Mouse (Mus musculus): ENCODE data around the gene Kif3c. TPM values are rescaled to one million over a fixed set of nuclear protein-coding genes. Genes with fewer than 3 reads are reported as not detected.

Kif3c gene
- polyA plus RNA-seq, 1 experiment: 2.1 TPM

DNA sequence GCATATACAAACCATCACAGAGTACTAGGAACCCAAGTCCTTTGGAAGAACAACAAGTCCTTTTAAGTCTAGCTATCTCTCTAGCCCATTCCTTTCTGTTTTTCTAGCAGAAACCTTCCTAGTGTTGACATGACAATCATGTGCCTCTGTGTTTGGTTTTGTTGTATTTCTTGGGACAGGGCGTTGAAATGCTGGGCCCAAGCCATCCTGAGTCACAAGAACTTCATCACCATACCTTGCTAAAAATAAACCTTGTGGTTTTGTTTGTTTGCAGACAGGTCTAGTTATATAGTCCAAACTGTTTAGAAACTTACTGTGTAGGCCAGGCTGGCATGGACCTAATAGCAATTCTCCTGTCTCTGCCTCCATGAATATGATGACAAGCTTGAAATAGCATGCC, 57.9 kb downstream of the Kif3c start:
- Histone ChIP-seq H3K4me1 (ENCODE audit: control insufficient read depth, insufficient read depth, insufficient read length, low read length) (peaks cover 3% of the 10 kb centered on the region; the same call in 1 of the 2 replicates), H3K27me3 (ENCODE audit: control insufficient read depth, insufficient read depth, low read length) (no peaks in the 10 kb centered on the region), H3K4me3 (ENCODE audit: low read depth, low read length) (no peak overlapping the region), H3K36me3 (ENCODE audit: control insufficient read depth, insufficient read depth, low read length) (no peaks in the 10 kb centered on the region), H3K27ac (ENCODE audit: insufficient read depth, low read depth, low read length) (no peak overlapping the region)
- no peak for TF ChIP-seq POLR2A (IDR thresholded peaks at IDR 0.05; ENCODE audit: low read depth, low read length)
- TF ChIP-seq CTCF (IDR thresholded peaks at IDR 0.05; ENCODE audit: extremely low read depth, insufficient read length, insufficient replicate concordance, low read depth, low read length): no peak
- WGBS: 82% methylated on average over 1 of the region's 1 CpGs

DNA sequence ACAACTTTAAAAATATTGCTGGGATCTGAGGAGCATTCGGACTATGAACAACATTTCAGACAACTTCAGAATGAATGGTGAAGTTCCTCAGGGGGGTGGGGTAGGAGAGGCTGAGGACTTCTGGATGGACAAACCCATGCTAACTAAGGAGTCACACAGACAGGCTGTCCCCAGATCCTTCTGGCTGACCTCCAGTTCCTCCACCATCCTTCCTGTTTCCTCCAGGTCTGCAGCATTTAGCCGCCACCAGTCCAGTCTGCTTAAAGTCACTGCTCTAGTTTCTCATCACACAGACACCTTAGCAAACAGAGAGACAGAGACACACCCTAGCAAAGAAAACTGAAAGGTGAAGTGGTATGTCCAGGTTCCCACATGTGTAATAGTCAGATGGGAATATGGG, 59.2 kb downstream of the Kif3c start:
- Histone ChIP-seq H3K4me1 (ENCODE audit: control insufficient read depth, insufficient read depth, insufficient read length, low read length) (peaks cover 3% of the 10 kb centered on the region; the same call in 1 of the 2 replicates), H3K27ac (ENCODE audit: insufficient read depth, low read depth, low read length) (no peak overlapping the region), H3K36me3 (ENCODE audit: control insufficient read depth, insufficient read depth, low read length) (no peaks in the 10 kb centered on the region; the same call in 1 of the 2 replicates), H3K4me3 (ENCODE audit: low read depth, low read length) (no peak overlapping the region), H3K27me3 (ENCODE audit: control insufficient read depth, insufficient read depth, low read length) (no peaks in the 10 kb centered on the region)
- TF ChIP-seq CTCF (IDR thresholded peaks at IDR 0.05; ENCODE audit: extremely low read depth, insufficient read length, insufficient replicate concordance, low read depth, low read length) (no peak), POLR2A (IDR thresholded peaks at IDR 0.05; ENCODE audit: low read depth, low read length) (no peak)
- 76% methylated on average over 2 of the region's 2 CpGs for WGBS

DNA sequence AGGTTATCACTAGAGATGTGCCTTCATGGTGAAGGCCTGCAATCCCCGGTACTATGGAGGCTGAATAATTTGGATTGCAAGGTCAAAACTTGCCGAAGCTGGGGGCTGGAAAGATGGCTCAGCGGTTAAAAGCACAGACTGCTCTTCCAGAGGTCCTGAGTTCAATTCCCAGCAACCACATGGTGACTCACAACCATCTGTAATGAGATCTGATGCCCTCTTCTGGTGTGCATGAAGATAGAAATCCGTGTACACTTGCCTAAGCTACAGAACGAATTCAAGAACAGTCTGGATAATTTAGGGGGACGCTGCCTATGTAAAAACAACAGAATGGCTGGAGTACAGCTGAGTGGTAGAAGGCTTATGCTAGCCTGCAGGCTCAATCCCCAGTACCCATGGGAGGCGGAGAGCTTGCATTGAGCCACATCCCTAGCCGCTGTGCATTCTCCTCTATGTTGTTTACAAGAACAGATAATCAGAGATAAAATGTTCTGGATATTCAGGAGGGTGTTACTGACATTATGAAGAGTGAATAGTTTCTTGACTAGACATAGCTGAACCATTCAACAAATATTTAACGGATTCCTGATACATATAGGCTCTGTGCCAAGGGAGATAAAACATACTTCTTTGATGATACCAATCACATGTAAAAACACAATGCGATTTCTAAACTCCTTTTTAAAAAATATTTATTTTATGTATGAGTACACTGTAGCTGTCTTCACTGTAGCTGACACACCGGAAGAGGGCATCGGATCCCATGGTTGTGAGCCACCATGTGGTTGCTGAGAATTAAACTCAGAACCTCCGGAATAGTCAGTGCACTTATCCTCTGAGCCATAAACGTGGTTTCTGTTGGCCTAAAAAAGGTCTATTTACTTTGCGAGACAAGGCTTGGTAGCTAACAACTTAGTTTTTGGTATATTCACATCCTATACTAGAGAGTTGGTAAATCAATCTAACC, 60.7 kb downstream of the Kif3c start:
- WGBS: 28% methylated on average over 15 of the region's 15 CpGs
- Histone ChIP-seq H3K27me3 (ENCODE audit: control insufficient read depth, insufficient read depth, low read length) (no peaks in the 10 kb centered on the region), H3K27ac (ENCODE audit: insufficient read depth, low read depth, low read length) (peak overlapping the region; percentile 80; the same call in 1 of the 2 replicates), H3K4me1 (ENCODE audit: control insufficient read depth, insufficient read depth, insufficient read length, low read length) (peaks cover 4% of the 10 kb centered on the region; the same call in 1 of the 2 replicates), H3K36me3 (ENCODE audit: control insufficient read depth, insufficient read depth, low read length) (no peaks in the 10 kb centered on the region; the same call in 1 of the 2 replicates), H3K4me3 (ENCODE audit: low read depth, low read length) (peak overlapping the region; percentile 25; the same call in 1 of the 2 replicates)
- TF ChIP-seq CTCF (IDR thresholded peaks at IDR 0.05; ENCODE audit: extremely low read depth, insufficient read length, insufficient replicate concordance, low read depth, low read length): no peak
- TF ChIP-seq POLR2A (IDR thresholded peaks at IDR 0.05; ENCODE audit: low read depth, low read length): no peak

DNA sequence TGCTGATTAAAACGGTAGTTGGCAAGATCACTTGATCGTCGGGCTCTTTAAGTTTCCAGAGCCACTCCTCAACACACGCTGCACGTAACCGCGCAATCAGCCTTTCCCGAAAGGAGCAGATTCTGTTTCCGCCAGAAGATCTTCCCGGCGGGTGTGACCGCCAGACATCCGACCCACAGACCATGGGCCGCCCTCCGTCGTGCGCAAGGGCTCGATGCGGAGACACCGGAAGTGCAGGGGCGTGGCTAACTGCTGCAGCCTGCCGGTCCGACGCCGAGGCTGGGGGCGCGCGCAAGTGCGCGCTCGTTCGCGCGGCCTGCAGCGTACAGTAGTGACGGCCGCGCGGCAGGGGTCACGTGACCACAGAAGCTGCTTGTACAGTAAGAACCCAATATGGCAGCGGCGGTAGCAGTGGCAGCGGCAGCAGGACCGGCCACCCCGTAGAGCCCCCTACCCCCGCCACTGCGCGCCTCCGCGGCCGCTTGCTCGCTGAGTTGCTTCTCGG, 61.6 kb downstream of the Kif3c start, which contains the start of gene Asxl2:
TSS of gene Asxl2 (plus strand) at position 328 of the 505 bp plus-strand sequence.
- Histone ChIP-seq H3K4me3 (ENCODE audit: low read depth, low read length) (peak within 1 kb of the TSS; percentile 79), H3K4me1 (ENCODE audit: control insufficient read depth, insufficient read depth, insufficient read length, low read length) (peaks cover 4% of the 10 kb centered on the region; the same call in 1 of the 2 replicates), H3K27ac (ENCODE audit: insufficient read depth, low read depth, low read length) (peak within 1 kb of the TSS; percentile 94), H3K36me3 (ENCODE audit: control insufficient read depth, insufficient read depth, low read length) (no peaks in the 10 kb centered on the region; the same call in 1 of the 2 replicates), H3K27me3 (ENCODE audit: control insufficient read depth, insufficient read depth, low read length) (no peaks in the 10 kb centered on the region)
- 1% methylated on average over 53 of the region's 53 CpGs for WGBS
- TF ChIP-seq POLR2A (IDR thresholded peaks at IDR 0.05; ENCODE audit: low read depth, low read length) (peak; percentile 52; the same call in 1 of the 2 replicates), CTCF (IDR thresholded peaks at IDR 0.05; ENCODE audit: extremely low read depth, insufficient read length, insufficient replicate concordance, low read depth, low read length) (no peak)

DNA sequence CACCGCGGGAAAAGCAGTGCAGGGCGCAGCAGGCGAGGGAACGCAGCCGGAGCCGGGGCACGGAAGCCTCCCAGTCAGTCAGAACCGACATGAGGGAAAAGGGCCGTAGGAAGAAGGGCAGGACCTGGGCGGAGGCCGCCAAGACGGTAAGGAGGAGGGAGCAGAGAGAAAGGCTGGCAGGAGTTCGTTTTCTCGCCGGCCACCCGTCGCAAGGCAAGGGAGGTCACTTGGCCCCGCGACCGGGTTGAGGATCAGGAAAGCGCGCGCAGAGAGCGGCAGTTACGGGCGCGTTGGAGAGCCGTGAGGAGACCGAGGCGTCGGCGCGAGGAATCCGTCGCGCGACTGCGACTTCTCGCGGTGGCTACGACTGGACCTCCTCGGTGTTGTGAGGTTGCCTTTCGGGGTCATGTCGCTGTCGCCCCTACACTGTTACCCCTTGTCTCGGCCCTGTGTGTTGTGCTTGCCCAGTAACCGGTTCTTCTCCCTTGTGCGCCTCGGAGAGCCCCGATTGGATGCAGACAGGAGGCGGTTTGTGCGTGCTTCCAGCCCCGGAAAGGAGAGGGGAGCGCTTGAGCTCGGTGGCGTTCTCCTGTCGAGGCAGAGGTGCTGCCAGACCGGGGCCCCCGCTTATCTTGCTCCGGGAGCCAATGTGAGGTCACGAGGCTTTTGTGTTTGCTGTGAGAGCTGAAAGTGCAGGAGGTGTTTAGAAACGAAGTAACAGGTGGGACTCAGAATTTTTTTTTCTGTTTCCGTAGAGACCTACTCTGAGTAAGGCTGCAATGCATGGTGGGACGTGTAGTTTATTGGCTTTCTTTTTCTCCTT, 62.3 kb downstream of the Kif3c start:
- under 1% methylated on average over 65 of the region's 65 CpGs for WGBS
- H3K27ac ChIP-seq (ENCODE audit: insufficient read depth, low read depth, low read length): peak overlapping the region; percentile 94
- no peaks in the 10 kb centered on the region; the same call in 1 of the 2 replicates for H3K36me3 ChIP-seq (ENCODE audit: control insufficient read depth, insufficient read depth, low read length)
- H3K4me3 ChIP-seq (ENCODE audit: low read depth, low read length): peak overlapping the region; percentile 79
- H3K4me1 ChIP-seq (ENCODE audit: control insufficient read depth, insufficient read depth, insufficient read length, low read length): peaks cover 4% of the 10 kb centered on the region; the same call in 1 of the 2 replicates
- H3K27me3 ChIP-seq (ENCODE audit: control insufficient read depth, insufficient read depth, low read length): no peaks in the 10 kb centered on the region
- TF ChIP-seq CTCF (IDR thresholded peaks at IDR 0.05; ENCODE audit: extremely low read depth, insufficient read length, insufficient replicate concordance, low read depth, low read length) (no peak), POLR2A (IDR thresholded peaks at IDR 0.05; ENCODE audit: low read depth, low read length) (peak; percentile 55; the same call in 1 of the 2 replicates)

DNA sequence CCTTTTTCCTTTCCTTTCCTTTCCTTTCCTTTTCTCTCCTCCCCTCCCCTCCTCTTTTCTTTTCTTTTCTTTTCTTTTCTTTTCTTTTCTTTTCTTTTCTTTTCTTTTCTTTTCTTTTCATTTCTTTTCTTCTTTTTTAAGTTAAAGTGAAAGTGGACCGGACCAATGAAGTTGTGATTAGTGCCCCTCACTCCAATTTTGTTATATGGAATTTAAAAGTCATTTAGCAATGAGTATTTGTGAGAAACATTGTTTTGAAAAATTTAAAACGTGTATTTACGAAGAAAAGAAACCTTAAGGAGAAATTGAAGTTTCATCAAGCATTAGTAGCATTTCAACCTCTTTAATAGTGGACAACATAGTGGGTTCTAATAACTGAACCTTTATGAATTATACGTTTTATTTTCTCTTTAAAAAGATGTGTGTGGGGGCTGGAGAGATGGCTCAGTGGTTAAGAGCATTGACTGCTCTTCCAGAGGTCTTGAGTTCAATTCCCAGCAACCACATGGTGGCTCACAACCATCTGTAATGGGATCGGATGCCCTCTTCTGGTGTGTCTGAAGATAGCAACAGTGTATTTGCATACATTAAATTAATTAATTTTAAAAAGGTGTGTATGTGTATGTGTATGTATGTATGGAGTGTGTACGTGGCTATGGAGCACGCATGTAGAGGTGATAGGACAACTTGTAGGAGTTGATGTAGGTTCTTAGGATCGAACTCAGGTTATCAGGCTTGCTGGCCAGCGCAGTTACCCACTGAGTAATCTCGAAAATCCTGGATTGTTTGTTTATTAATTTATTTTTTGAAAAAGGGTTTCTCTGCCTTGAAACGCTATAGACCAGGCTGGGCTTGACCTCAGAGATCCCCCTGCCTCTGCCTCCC, 63.2 kb downstream of the Kif3c start:
- no peaks in the 10 kb centered on the region; the same call in 1 of the 2 replicates for H3K36me3 ChIP-seq (ENCODE audit: control insufficient read depth, insufficient read depth, low read length)
- H3K27ac ChIP-seq (ENCODE audit: insufficient read depth, low read depth, low read length): peak overlapping the region; percentile 94; the same call in 1 of the 2 replicates
- 55% methylated on average over 11 of the region's 11 CpGs for WGBS
- TF ChIP-seq POLR2A (IDR thresholded peaks at IDR 0.05; ENCODE audit: low read depth, low read length) (no peak), CTCF (IDR thresholded peaks at IDR 0.05; ENCODE audit: extremely low read depth, insufficient read length, insufficient replicate concordance, low read depth, low read length) (no peak)
- H3K27me3 ChIP-seq (ENCODE audit: control insufficient read depth, insufficient read depth, low read length): no peaks in the 10 kb centered on the region
- peaks cover 4% of the 10 kb centered on the region; the same call in 1 of the 2 replicates for H3K4me1 ChIP-seq (ENCODE audit: control insufficient read depth, insufficient read depth, insufficient read length, low read length)
- no peak overlapping the region; the same call in 1 of the 2 replicates for H3K4me3 ChIP-seq (ENCODE audit: low read depth, low read length)
